Mouse (Mus musculus): ENCODE measurements around the gene Mon1a. TPM values are rescaled to one million over a fixed set of nuclear protein-coding genes. Genes with fewer than 3 reads are reported as not detected.

Gene Mon1a
- polyA plus RNA-seq, 1 experiment: 34.9 TPM

DNA sequence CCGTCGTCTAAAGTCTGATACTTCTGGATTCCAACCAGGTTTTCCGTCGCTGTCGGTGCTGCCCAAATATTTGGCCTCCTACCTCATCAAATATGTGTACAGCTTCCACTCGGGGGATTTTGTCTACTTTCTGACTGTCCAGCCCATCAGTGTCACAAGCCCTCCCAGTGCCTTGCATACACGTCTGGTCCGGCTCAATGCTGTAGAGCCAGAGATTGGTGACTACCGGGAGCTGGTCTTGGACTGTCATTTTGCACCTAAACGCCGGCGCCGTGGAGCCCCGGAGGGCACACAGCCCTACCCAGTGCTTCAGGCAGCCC is 19.8 kb downstream of the Mon1a start:
- H3K4me3 ChIP-seq (ENCODE audit: insufficient read depth, low read depth, low read length): no peak overlapping the region
- TF ChIP-seq POLR2A (IDR thresholded peaks at IDR 0.05; ENCODE audit: low read depth, low read length) (no peak), CTCF (conservative IDR thresholded peaks at IDR 0.05; ENCODE audit: insufficient read depth, insufficient read length, low read depth, low read length) (no peak)
- no peaks in the 10 kb centered on the region for H3K27me3 ChIP-seq (replicated peaks; ENCODE audit: control insufficient read depth, insufficient read depth, low read length)
- no peak overlapping the region for H3K27ac ChIP-seq (ENCODE audit: insufficient read depth, low read depth, low read length)
- H3K36me3 ChIP-seq (ENCODE audit: control insufficient read depth, insufficient read depth, low read length): no peaks in the 10 kb centered on the region
- WGBS: 82% methylated on average over 14 of the region's 14 CpGs
- H3K4me1 ChIP-seq (ENCODE audit: control insufficient read depth, insufficient read depth, low read length): peaks cover 3% of the 10 kb centered on the region; the same call in 1 of the 2 replicates
- DNase-seq: no peak

GRCm38 (mm10) chr9:107908410-107909158 is 20.6 kb downstream of the Mon1a start:
- no peaks in the 10 kb centered on the region for H3K36me3 ChIP-seq (ENCODE audit: control insufficient read depth, insufficient read depth, low read length)
- no peak for TF ChIP-seq POLR2A (IDR thresholded peaks at IDR 0.05; ENCODE audit: low read depth, low read length)
- TF ChIP-seq CTCF (conservative IDR thresholded peaks at IDR 0.05; ENCODE audit: insufficient read depth, insufficient read length, low read depth, low read length): no peak
- DNase-seq: no peak
- H3K4me3 ChIP-seq (ENCODE audit: insufficient read depth, low read depth, low read length): no peak overlapping the region
- H3K27me3 ChIP-seq (replicated peaks; ENCODE audit: control insufficient read depth, insufficient read depth, low read length): no peaks in the 10 kb centered on the region
- no peak overlapping the region for H3K27ac ChIP-seq (ENCODE audit: insufficient read depth, low read depth, low read length)
- 59% methylated on average over 18 of the region's 18 CpGs for WGBS
- H3K4me1 ChIP-seq (ENCODE audit: control insufficient read depth, insufficient read depth, low read length): peaks cover 3% of the 10 kb centered on the region; the same call in 1 of the 2 replicates

DNA sequence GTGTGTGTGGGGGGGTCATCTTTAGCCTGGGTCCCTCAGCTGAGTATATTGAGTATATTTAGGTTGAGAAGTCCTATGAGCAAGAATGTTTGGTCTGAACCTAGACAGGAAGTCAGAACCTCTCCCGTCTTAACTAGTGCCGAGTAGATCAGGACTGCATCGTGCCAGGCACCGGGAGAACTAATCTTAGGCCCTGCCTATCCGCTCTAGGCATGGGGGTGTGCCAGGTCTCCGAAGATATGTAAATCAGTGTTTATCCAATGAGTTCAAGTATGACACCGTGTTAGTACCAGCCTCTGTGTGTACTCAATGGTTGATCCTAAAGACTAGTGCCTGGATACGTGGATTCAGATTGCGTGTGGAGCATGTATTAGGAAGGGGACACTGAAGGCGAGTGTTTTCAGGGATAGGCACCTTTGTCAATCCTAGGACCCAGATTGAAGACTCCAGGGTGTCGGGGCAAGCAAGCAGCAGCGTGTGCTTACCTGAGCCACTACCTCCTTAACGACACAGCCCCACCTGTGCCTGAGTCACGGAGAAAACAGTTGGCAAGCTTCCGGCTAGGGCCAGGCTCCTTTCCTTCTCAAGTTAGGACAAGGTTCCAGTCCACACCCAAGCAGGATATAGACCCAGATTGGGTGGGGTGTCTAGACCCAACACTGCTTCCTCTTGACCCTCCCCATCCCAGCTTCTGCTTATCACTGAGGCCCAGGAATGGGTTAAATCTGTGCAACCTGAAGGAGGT is 22.2 kb downstream of the Mon1a start:
- no peak for DNase-seq
- Histone ChIP-seq H3K4me3 (ENCODE audit: insufficient read depth, low read depth, low read length) (no peak overlapping the region), H3K27ac (ENCODE audit: insufficient read depth, low read depth, low read length) (no peak overlapping the region), H3K36me3 (ENCODE audit: control insufficient read depth, insufficient read depth, low read length) (no peaks in the 10 kb centered on the region), H3K4me1 (ENCODE audit: control insufficient read depth, insufficient read depth, low read length) (peaks cover 3% of the 10 kb centered on the region; the same call in 1 of the 2 replicates), H3K27me3 (replicated peaks; ENCODE audit: control insufficient read depth, insufficient read depth, low read length) (no peaks in the 10 kb centered on the region)
- 85% methylated on average over 15 of the region's 15 CpGs for WGBS
- TF ChIP-seq CTCF (conservative IDR thresholded peaks at IDR 0.05; ENCODE audit: insufficient read depth, insufficient read length, low read depth, low read length): no peak
- TF ChIP-seq POLR2A (IDR thresholded peaks at IDR 0.05; ENCODE audit: low read depth, low read length): no peak

GRCm38 (mm10) chr9:107914764-107915420 is 26.9 kb downstream of the Mon1a start:
- Histone ChIP-seq H3K4me1 (ENCODE audit: control insufficient read depth, insufficient read depth, low read length) (no peaks in the 10 kb centered on the region), H3K27me3 (replicated peaks; ENCODE audit: control insufficient read depth, insufficient read depth, low read length) (no peaks in the 10 kb centered on the region), H3K27ac (ENCODE audit: insufficient read depth, low read depth, low read length) (no peak overlapping the region), H3K4me3 (ENCODE audit: insufficient read depth, low read depth, low read length) (no peak overlapping the region), H3K36me3 (ENCODE audit: control insufficient read depth, insufficient read depth, low read length) (no peaks in the 10 kb centered on the region)
- DNase-seq: no peak
- WGBS: 57% methylated on average over 16 of the region's 16 CpGs
- TF ChIP-seq POLR2A (IDR thresholded peaks at IDR 0.05; ENCODE audit: low read depth, low read length): no peak

GRCm38 (mm10) chr9:107917895-107918608 is 30.1 kb downstream of the Mon1a start:
- no peaks in the 10 kb centered on the region for H3K36me3 ChIP-seq (ENCODE audit: control insufficient read depth, insufficient read depth, low read length)
- TF ChIP-seq POLR2A (IDR thresholded peaks at IDR 0.05; ENCODE audit: low read depth, low read length) (no peak), CTCF (conservative IDR thresholded peaks at IDR 0.05; ENCODE audit: insufficient read depth, insufficient read length, low read depth, low read length) (no peak)
- H3K27me3 ChIP-seq (replicated peaks; ENCODE audit: control insufficient read depth, insufficient read depth, low read length): no peaks in the 10 kb centered on the region
- 47% methylated on average over 13 of the region's 13 CpGs for WGBS
- H3K4me1 ChIP-seq (ENCODE audit: control insufficient read depth, insufficient read depth, low read length): no peaks in the 10 kb centered on the region
- no peak overlapping the region for H3K4me3 ChIP-seq (ENCODE audit: insufficient read depth, low read depth, low read length)
- no peak overlapping the region for H3K27ac ChIP-seq (ENCODE audit: insufficient read depth, low read depth, low read length)
- DNase-seq: no peak

GRCm38 (mm10) chr9:107918884-107919283 is 30.9 kb downstream of the Mon1a start:
- WGBS: 88% methylated on average over 6 of the region's 6 CpGs
- no peak for TF ChIP-seq CTCF (conservative IDR thresholded peaks at IDR 0.05; ENCODE audit: insufficient read depth, insufficient read length, low read depth, low read length)
- no peak for TF ChIP-seq POLR2A (IDR thresholded peaks at IDR 0.05; ENCODE audit: low read depth, low read length)
- no peaks in the 10 kb centered on the region for H3K36me3 ChIP-seq (ENCODE audit: control insufficient read depth, insufficient read depth, low read length)
- no peak overlapping the region for H3K4me3 ChIP-seq (ENCODE audit: insufficient read depth, low read depth, low read length)
- no peaks in the 10 kb centered on the region for H3K4me1 ChIP-seq (ENCODE audit: control insufficient read depth, insufficient read depth, low read length)
- no peaks in the 10 kb centered on the region for H3K27me3 ChIP-seq (replicated peaks; ENCODE audit: control insufficient read depth, insufficient read depth, low read length)
- no peak for DNase-seq
- no peak overlapping the region for H3K27ac ChIP-seq (ENCODE audit: insufficient read depth, low read depth, low read length)
